Mouse (Mus musculus) NIH3T3 (cell line): Measurements from ENCODE around the gene Olfr458.
"Not testable (repeated sequence)": the region's sequence is repeated elsewhere in the genome, so short reads cannot be mapped to it uniquely, and the experiment has no call there.

Experiments
- DNase-seq: peaks from one replicate; pipeline ENCODE4 v3.0.0-alpha.2; 2012; ENCODE audit warnings: low read depth

The Olfr458 gene

GRCm38 (mm10) chr6:42465096-42465495 lies at the start of gene Olfr458:
TSS of gene Olfr458 (minus strand) at chr6:42465196.
- no peak for DNase-seq

GRCm38 (mm10) chr6:42513461-42513860 lies 48.5 kb upstream of the Olfr458 start:
- peak; percentile 58 for DNase-seq

- peak; percentile 64 for DNase-seq
Observed at GRCm38 (mm10) chr6:42509311-42509710, 44.3 kb upstream of the Olfr458 start.

GRCm38 (mm10) chr6:42503478-42503877 lies 38.5 kb upstream of the Olfr458 start:
- DNase-seq = peak; percentile 57

- peak; percentile 70 for DNase-seq
Observed at GRCm38 (mm10) chr6:42489731-42490130, 24.7 kb upstream of the Olfr458 start.

- DNase-seq = no peak
Observed at GRCm38 (mm10) chr6:42487114-42487513, 22.1 kb upstream of the Olfr458 start, which contains the start of gene Olfr456. TSS of gene Olfr456 (minus strand) at chr6:42487214.

GRCm38 (mm10) chr6:42484633-42485032 lies 19.6 kb upstream of the Olfr458 start:
- peak; percentile 32 for DNase-seq

- DNase-seq = no peak
Observed at GRCm38 (mm10) chr6:42476235-42476634, 11.2 kb upstream of the Olfr458 start, which contains the start of gene Olfr457. TSS of gene Olfr457 (minus strand) at chr6:42476335.

- DNase-seq = not testable (repeated sequence)
Observed at GRCm38 (mm10) chr6:42471298-42471697, 6.3 kb upstream of the Olfr458 start.

- peak; percentile 38 for DNase-seq
Observed at GRCm38 (mm10) chr6:42470542-42470941, 5.5 kb upstream of the Olfr458 start.

- DNase-seq = no peak
Observed at GRCm38 (mm10) chr6:42447381-42447780, 17.6 kb downstream of the Olfr458 start.

GRCm38 (mm10) chr6:42444491-42444890 lies 20.5 kb downstream of the Olfr458 start:
- DNase-seq = peak; percentile 36

- DNase-seq = no peak
Observed at GRCm38 (mm10) chr6:42441395-42441794, 23.6 kb downstream of the Olfr458 start.

GRCm38 (mm10) chr6:42435490-42435889 lies 29.5 kb downstream of the Olfr458 start:
- DNase-seq = no peak

- DNase-seq = peak; percentile 35
Observed at GRCm38 (mm10) chr6:42434446-42434845, 30.6 kb downstream of the Olfr458 start, which contains the start of gene Tas2r126. TSS of gene Tas2r126 (plus strand) at chr6:42434535.

GRCm38 (mm10) chr6:42433554-42433953 lies 31.4 kb downstream of the Olfr458 start:
- peak; percentile 68 for DNase-seq

GRCm38 (mm10) chr6:42426337-42426736 lies 38.7 kb downstream of the Olfr458 start:
- no peak for DNase-seq

GRCm38 (mm10) chr6:42424472-42424871 lies 40.5 kb downstream of the Olfr458 start:
- no peak for DNase-seq

GRCm38 (mm10) chr6:42421439-42421838 lies 43.6 kb downstream of the Olfr458 start:
- DNase-seq = peak; percentile 55

GRCm38 (mm10) chr6:42419443-42419842 lies 45.6 kb downstream of the Olfr458 start:
- DNase-seq = peak; percentile 87
